Mouse (Mus musculus) megakaryocyte progenitor cell, adult 5-6 weeks (primary cell): ENCODE results near the gene 0610040J01Rik. TPM values are rescaled to one million over a fixed set of nuclear protein-coding genes. Genes with fewer than 3 reads are reported as not detected.

ENCODE experiments used
- ATAC-seq: replicated peaks from 2 replicates; pipeline ENCODE4 v1.8.0; 2016; ENCODE audit warnings: mild to moderate bottlenecking, moderate TSS enrichment, inconsistent platforms; ENCODE audit not compliant: poor library complexity
- total RNA-seq, 2 experiments: library from RNA; stranded (forward) in 1 of 2; stranded (reverse) in 1 of 2; fragments of 157-497, 149-512 nt in 1 of 2; fragments of 200-1000 nt in 1 of 2; gene quantifications; 2 replicates each; pipeline versions ENCODE4 v1.2.3 to v1.2.4; 2015 to 2017

Gene 0610040J01Rik
- total RNA-seq, 2 experiments from 2014 or later, result 6.7 to 7.1 TPM

DNA sequence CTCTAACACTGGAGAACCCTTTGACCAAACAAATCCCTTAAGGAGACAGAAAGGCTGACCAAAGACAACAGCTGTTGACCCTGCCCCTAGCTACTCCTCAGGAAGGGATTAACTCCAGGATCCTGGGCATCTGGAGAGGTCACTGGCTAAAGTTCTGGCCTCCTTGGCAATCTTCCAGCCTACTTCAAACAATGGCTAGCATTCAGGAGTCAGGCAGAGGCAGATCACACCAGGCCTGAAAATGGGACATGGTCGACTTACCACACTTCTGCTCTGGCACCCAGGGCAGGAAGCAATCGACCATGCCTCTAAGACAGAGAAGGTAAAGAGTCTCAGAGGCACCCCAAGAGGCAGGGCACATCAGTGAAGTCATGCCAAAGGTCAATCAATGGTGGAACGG lies 137.0 kb downstream of the 0610040J01Rik start:
- no peak for ATAC-seq

Other genes starting within 250 kb of the 0610040J01Rik start
- not detected in 2 replicates for gene Nwd2, start 163.3 kb upstream of the 0610040J01Rik start, total RNA-seq (2015)
- not detected in 2 replicates for gene Nwd2, start 163.3 kb upstream of the 0610040J01Rik start, total RNA-seq (2017)
- gene Rell1, start 156.5 kb downstream of the 0610040J01Rik start, total RNA-seq (2015), result 9.8 and 11.0 TPM in 2 replicates
- gene Rell1, start 156.5 kb downstream of the 0610040J01Rik start, total RNA-seq (2017), result 10.5 and 11.8 TPM in 2 replicates